Mouse (Mus musculus) midbrain, embryonic 12.5 days (tissue): ENCODE data around the gene Clasrp. TPM values are rescaled to one million over a fixed set of nuclear protein-coding genes. Genes with fewer than 3 reads are reported as not detected.
"Not testable (repeated sequence)": the region's sequence is repeated elsewhere in the genome, so short reads cannot be mapped to it uniquely, and the experiment has no call there.

ENCODE experiments used
- ATAC-seq: fragments of 200-750 bp; cut with Nextera tagmentation; 2 replicates; pipeline ENCODE4 v1.8.0; 2017; ENCODE audit warnings: low read depth, moderate TSS enrichment, moderate library complexity; ENCODE audit not compliant: low FRiP score
- H3K27ac ChIP-seq: fragments of 300-500 bp; sonication (generic); replicated peaks from 2 replicates; pipeline ENCODE4 v1.5.1; 2016; ENCODE audit warnings: mild to moderate bottlenecking
- H3K27me3 ChIP-seq: fragments of 300-500 bp; sonication (generic); 2 replicates; pipeline ENCODE4 v1.6.1; 2016; ENCODE audit warnings: mild to moderate bottlenecking
- H3K36me3 ChIP-seq: fragments of 300-500 bp; sonication (generic); 2 replicates; pipeline ENCODE4 v1.6.1; 2016
- H3K4me1 ChIP-seq: fragments of 300-500 bp; sonication (generic); 2 replicates; pipeline ENCODE4 v1.6.1; 2016
- H3K4me2 ChIP-seq: fragments of 300-500 bp; sonication (generic); replicated peaks from 2 replicates; pipeline ENCODE4 v1.6.1; 2016; ENCODE audit warnings: mild to moderate bottlenecking, moderate library complexity
- H3K4me3 ChIP-seq: fragments of 300-500 bp; sonication (generic); 2 replicates; pipeline ENCODE4 v1.5.1; 2016; ENCODE audit warnings: mild to moderate bottlenecking
- H3K9ac ChIP-seq: fragments of 300-500 bp; sonication (generic); replicated peaks from 2 replicates; pipeline ENCODE4 v1.6.1; 2016; ENCODE audit warnings: mild to moderate bottlenecking, moderate library complexity
- H3K9me3 ChIP-seq: fragments of 300-500 bp; sonication (generic); 2 replicates; pipeline ENCODE4 v1.6.1; 2016; ENCODE audit warnings: mild to moderate bottlenecking
- WGBS: fragments of 180-500 bp; shearing (Covaris S2); methylation state at CpG from one replicate; pipeline ENCODE4 v1.1.7; 2016; 5-methylcytosine and 5-hydroxymethylcytosine counted together
- polyA plus RNA-seq: library from polyadenylated mRNA; unstranded; fragments of >200 nt; fragmentation: Nextera tagmentation; extraction: Ambion mirVana; gene quantifications from 2 replicates; pipeline ENCODE4 v1.2.1, GENCODE M21; 2016

The Clasrp gene
- polyA plus RNA-seq, 1 experiment from 2014 or later: 74.3 TPM

- peaks cover 20% of the 10 kb centered on the region for H3K4me1 ChIP-seq
- peaks cover 24% of the 10 kb centered on the region for H3K36me3 ChIP-seq
- H3K9ac ChIP-seq, ATAC-seq, H3K9me3 ChIP-seq, H3K27me3 ChIP-seq: not testable (repeated sequence)
- H3K4me3 ChIP-seq: peak overlapping the region; percentile 98
- H3K4me2 ChIP-seq: peak overlapping the region; percentile 95
- WGBS: 62% methylated on average over 10 of the region's 10 CpGs
- H3K27ac ChIP-seq: peak overlapping the region; percentile 70
These were observed 424 bp upstream of the Clasrp start for GRCm38 (mm10) chr7:19604606-19605214.

- 87% methylated on average over 12 of the region's 12 CpGs for WGBS
- peak overlapping the region; percentile 98 for H3K4me3 ChIP-seq
- H3K4me1 ChIP-seq: peaks cover 20% of the 10 kb centered on the region
- no peak for ATAC-seq
- H3K36me3 ChIP-seq: peaks cover 40% of the 10 kb centered on the region
- H3K9me3 ChIP-seq: no peaks in the 10 kb centered on the region
- H3K27me3 ChIP-seq: no peaks in the 10 kb centered on the region
- H3K4me2 ChIP-seq: peak overlapping the region; percentile 95
- H3K27ac ChIP-seq: no peak overlapping the region
- H3K9ac ChIP-seq: peak overlapping the region; percentile 98; the same call in 1 of the 2 replicates
These were observed 1.2 kb downstream of the Clasrp start for GRCm38 (mm10) chr7:19603055-19603454.

- no peak for ATAC-seq
- 56% methylated on average over 5 of the region's 5 CpGs for WGBS
- H3K9me3 ChIP-seq: no peaks in the 10 kb centered on the region
- H3K36me3 ChIP-seq: peaks cover 58% of the 10 kb centered on the region
- H3K4me1 ChIP-seq: peaks cover 20% of the 10 kb centered on the region
- H3K4me2 ChIP-seq: no peak overlapping the region
- H3K9ac ChIP-seq: 0 out of 2 replicates have a peak overlapping the region, but pooled peaks have one; percentile 11
- H3K4me3 ChIP-seq: no peak overlapping the region
- no peak overlapping the region for H3K27ac ChIP-seq
- no peaks in the 10 kb centered on the region for H3K27me3 ChIP-seq
These were observed 3.7 kb downstream of the Clasrp start for GRCm38 (mm10) chr7:19600562-19600961.

GRCm38 (mm10) chr7:19593061-19593730, 11.1 kb downstream of the Clasrp start:
- 91% methylated on average over 10 of the region's 10 CpGs for WGBS
- H3K27me3 ChIP-seq: no peaks in the 10 kb centered on the region
- no peaks in the 10 kb centered on the region for H3K4me1 ChIP-seq
- no peak overlapping the region for H3K27ac ChIP-seq
- H3K4me2 ChIP-seq: no peak overlapping the region
- no peak overlapping the region for H3K9ac ChIP-seq
- H3K36me3 ChIP-seq: peaks cover 91% of the 10 kb centered on the region
- ATAC-seq: no peak
- no peak overlapping the region for H3K4me3 ChIP-seq
- no peaks in the 10 kb centered on the region for H3K9me3 ChIP-seq

- Histone ChIP-seq H3K4me2 (no peak overlapping the region), H3K4me1 (no peaks in the 10 kb centered on the region), H3K9ac (no peak overlapping the region), H3K9me3 (no peaks in the 10 kb centered on the region; the same call in 1 of the 2 replicates), H3K36me3 (peaks cover 97% of the 10 kb centered on the region), H3K27ac (no peak overlapping the region), H3K4me3 (no peak overlapping the region), H3K27me3 (no peaks in the 10 kb centered on the region)
- peak; percentile 39; the same call in 1 of the 2 replicates for ATAC-seq
- WGBS: 65% methylated on average over 3 of the region's 3 CpGs
These were observed 14.4 kb downstream of the Clasrp start for GRCm38 (mm10) chr7:19589917-19590316.

GRCm38 (mm10) chr7:19589207-19589606, 15.1 kb downstream of the Clasrp start:
- no peak overlapping the region for H3K9ac ChIP-seq
- no peak overlapping the region for H3K4me2 ChIP-seq
- peaks cover 99% of the 10 kb centered on the region for H3K36me3 ChIP-seq
- no peaks in the 10 kb centered on the region for H3K27me3 ChIP-seq
- no peaks in the 10 kb centered on the region for H3K4me1 ChIP-seq
- no peak overlapping the region for H3K27ac ChIP-seq
- no peaks in the 10 kb centered on the region; the same call in 1 of the 2 replicates for H3K9me3 ChIP-seq
- no peak overlapping the region for H3K4me3 ChIP-seq
- WGBS: 44% methylated on average over 3 of the region's 3 CpGs
- ATAC-seq: no peak

- no peak for ATAC-seq
- Histone ChIP-seq H3K9me3 (no peaks in the 10 kb centered on the region; the same call in 1 of the 2 replicates), H3K36me3 (peaks cover 99% of the 10 kb centered on the region), H3K27ac (no peak overlapping the region), H3K4me1 (no peaks in the 10 kb centered on the region), H3K9ac (no peak overlapping the region), H3K27me3 (no peaks in the 10 kb centered on the region), H3K4me2 (no peak overlapping the region), H3K4me3 (no peak overlapping the region)
- whole genome bisulfite sequencing: 72% methylated on average over 46 of the region's 46 CpGs
These were observed 18.0 kb downstream of the Clasrp start for GRCm38 (mm10) chr7:19586269-19586668.

- peaks cover 50% of the 10 kb centered on the region for H3K27me3 ChIP-seq
- peaks cover 55% of the 10 kb centered on the region for H3K36me3 ChIP-seq
- H3K4me2 ChIP-seq: no peak overlapping the region
- ATAC-seq: no peak
- no peak overlapping the region for H3K4me3 ChIP-seq
- H3K9me3 ChIP-seq: no peaks in the 10 kb centered on the region
- H3K4me1 ChIP-seq: peaks cover 14% of the 10 kb centered on the region
- WGBS: 87% methylated on average over 8 of the region's 8 CpGs
- no peak overlapping the region for H3K27ac ChIP-seq
- no peak overlapping the region for H3K9ac ChIP-seq
These were observed 23.7 kb downstream of the Clasrp start for GRCm38 (mm10) chr7:19580634-19581033.

- Histone ChIP-seq H3K36me3 (peaks cover 47% of the 10 kb centered on the region), H3K4me1 (peaks cover 14% of the 10 kb centered on the region), H3K27ac (no peak overlapping the region), H3K4me2 (no peak overlapping the region), H3K27me3 (peaks cover 59% of the 10 kb centered on the region), H3K4me3 (no peak overlapping the region), H3K9ac (0 out of 2 replicates have a peak overlapping the region, but pooled peaks have one; percentile 7), H3K9me3 (no peaks in the 10 kb centered on the region)
- no peak for ATAC-seq
- 80% methylated on average over 10 of the region's 10 CpGs for WGBS
These were observed 24.5 kb downstream of the Clasrp start for GRCm38 (mm10) chr7:19579751-19580150.

GRCm38 (mm10) chr7:19578436-19578835, 25.9 kb downstream of the Clasrp start:
- 68% methylated on average over 4 of the region's 4 CpGs for WGBS
- H3K36me3 ChIP-seq: peaks cover 33% of the 10 kb centered on the region
- H3K27ac ChIP-seq: no peak overlapping the region
- H3K4me3 ChIP-seq: no peak overlapping the region
- no peak for ATAC-seq
- H3K9ac ChIP-seq: no peak overlapping the region
- H3K27me3 ChIP-seq: peaks cover 62% of the 10 kb centered on the region
- peaks cover 18% of the 10 kb centered on the region for H3K4me1 ChIP-seq
- no peaks in the 10 kb centered on the region for H3K9me3 ChIP-seq
- H3K4me2 ChIP-seq: no peak overlapping the region

- Histone ChIP-seq H3K9me3 (no peaks in the 10 kb centered on the region), H3K27ac (no peak overlapping the region), H3K4me1 (peaks cover 18% of the 10 kb centered on the region), H3K4me3 (peak overlapping the region; percentile 35; the same call in 1 of the 2 replicates), H3K9ac (no peak overlapping the region), H3K4me2 (peak overlapping the region; percentile 51; the same call in 1 of the 2 replicates), H3K27me3 (peaks cover 62% of the 10 kb centered on the region), H3K36me3 (peaks cover 29% of the 10 kb centered on the region)
- ATAC-seq: no peak
- WGBS: 23% methylated on average over 9 of the region's 10 CpGs
These were observed 26.3 kb downstream of the Clasrp start for GRCm38 (mm10) chr7:19577877-19578414.
